Mouse (Mus musculus): Measurements from ENCODE around the gene Ccdc78. TPM values are rescaled to one million over a fixed set of nuclear protein-coding genes. Genes with fewer than 3 reads are reported as not detected.
"Not testable (repeated sequence)": the region's sequence is repeated elsewhere in the genome, so short reads cannot be mapped to it uniquely, and the experiment has no call there.

Ccdc78 gene
- polyA plus RNA-seq (2015; fragmentation: Nextera tagmentation; extraction: Ambion mirVana): 0.16 and 0.46 TPM in 2 replicates

DNA sequence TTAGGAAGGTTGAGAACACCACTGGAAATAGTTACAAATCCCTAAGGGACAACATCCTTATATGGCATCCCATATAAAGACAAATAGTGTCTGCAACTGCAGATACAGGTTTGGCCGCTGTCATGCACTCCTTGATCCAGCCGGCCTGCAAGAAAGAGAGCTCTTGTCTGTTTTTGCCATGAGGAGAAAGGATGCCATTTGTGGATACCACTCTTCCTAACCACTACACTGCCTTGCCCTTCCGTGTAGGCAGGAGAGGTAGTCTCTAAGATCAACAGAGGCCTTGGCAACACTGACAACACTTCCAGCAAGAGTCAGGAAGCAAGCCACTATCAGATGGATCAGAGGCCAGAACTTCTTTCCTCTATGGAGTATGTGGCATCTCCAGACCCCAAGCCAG lies at the start of gene Ccdc78:
Ccdc78 (plus strand) TSS at position 301 of the 400 bp plus-strand sequence.
- no peak for ATAC-seq (ENCODE audit: low FRiP score, low TSS enrichment)
- H3K27ac ChIP-seq (ENCODE audit: low read length): peak within 1 kb of the TSS; percentile 95
- H3K4me2 ChIP-seq (replicated peaks; ENCODE audit: low read depth, low read length): peak within 1 kb of the TSS; percentile 90
- WGBS: 78% methylated on average over 3 of the region's 3 CpGs
- H3K9ac ChIP-seq (replicated peaks; ENCODE audit: low read length): peak within 1 kb of the TSS; percentile 86
- H3K9me3 ChIP-seq (ENCODE audit: low read length): no peaks in the 10 kb centered on the region
- no peaks in the 10 kb centered on the region for H3K27me3 ChIP-seq (ENCODE audit: insufficient read depth, low read length)
- H3K4me3 ChIP-seq (ENCODE audit: low read length): peak within 1 kb of the TSS; percentile 85
- peaks cover 22% of the 10 kb centered on the region for H3K36me3 ChIP-seq (ENCODE audit: insufficient read depth, low read length)
- peaks cover 26% of the 10 kb centered on the region for H3K4me1 ChIP-seq (ENCODE audit: insufficient read depth, low read length)

DNA sequence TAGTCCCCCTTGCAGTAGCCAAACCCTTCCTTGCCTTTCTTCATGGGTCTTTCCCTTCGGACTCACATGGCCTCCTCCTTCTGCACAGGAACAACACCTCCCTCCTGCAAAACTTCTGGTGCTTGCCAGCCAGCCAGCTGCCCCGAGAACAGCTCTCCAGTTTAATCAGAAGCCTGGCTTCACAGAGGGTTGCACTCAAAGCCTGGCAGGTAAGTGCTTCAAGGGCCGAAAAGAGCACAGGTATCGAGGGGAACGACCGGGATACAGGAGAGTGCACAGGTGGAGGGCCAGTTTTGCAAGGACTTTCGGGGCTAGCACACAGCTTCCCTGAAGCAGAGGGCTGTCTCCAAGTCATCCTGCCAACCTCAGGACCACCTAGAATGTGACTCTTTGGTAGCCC lies 47.5 kb upstream of the Ccdc78 start:
- WGBS: 77% methylated on average over 7 of the region's 7 CpGs
- no peak for ATAC-seq (ENCODE audit: low FRiP score, low TSS enrichment)
- no peaks in the 10 kb centered on the region for H3K4me1 ChIP-seq (ENCODE audit: insufficient read depth, low read length)
- no peaks in the 10 kb centered on the region for H3K27me3 ChIP-seq (ENCODE audit: insufficient read depth, low read length)
- no peaks in the 10 kb centered on the region for H3K36me3 ChIP-seq (ENCODE audit: insufficient read depth, low read length)
- H3K9me3 ChIP-seq (ENCODE audit: low read length): no peaks in the 10 kb centered on the region
- H3K9ac ChIP-seq (replicated peaks; ENCODE audit: low read length): no peak overlapping the region
- no peak overlapping the region for H3K4me2 ChIP-seq (replicated peaks; ENCODE audit: low read depth, low read length)
- H3K27ac ChIP-seq (ENCODE audit: low read length): no peak overlapping the region
- no peak overlapping the region for H3K4me3 ChIP-seq (ENCODE audit: low read length)

GRCm38 (mm10) chr17:25741471-25741870 lies 44.9 kb upstream of the Ccdc78 start:
- H3K4me3 ChIP-seq (ENCODE audit: low read length); H3K9ac ChIP-seq (replicated peaks; ENCODE audit: low read length); H3K9me3 ChIP-seq (ENCODE audit: low read length); H3K36me3 ChIP-seq (ENCODE audit: insufficient read depth, low read length); ATAC-seq (ENCODE audit: low FRiP score, low TSS enrichment); H3K4me1 ChIP-seq (ENCODE audit: insufficient read depth, low read length); H3K27ac ChIP-seq (ENCODE audit: low read length); H3K27me3 ChIP-seq (ENCODE audit: insufficient read depth, low read length); H3K4me2 ChIP-seq (replicated peaks; ENCODE audit: low read depth, low read length): not testable (repeated sequence)
- 76% methylated on average over 12 of the region's 12 CpGs for WGBS

- Histone ChIP-seq H3K27ac (ENCODE audit: low read length) (no peak overlapping the region), H3K9ac (replicated peaks; ENCODE audit: low read length) (no peak overlapping the region), H3K27me3 (ENCODE audit: insufficient read depth, low read length) (no peaks in the 10 kb centered on the region), H3K4me1 (ENCODE audit: insufficient read depth, low read length) (no peaks in the 10 kb centered on the region), H3K9me3 (ENCODE audit: low read length) (no peaks in the 10 kb centered on the region), H3K36me3 (ENCODE audit: insufficient read depth, low read length) (no peaks in the 10 kb centered on the region), H3K4me2 (replicated peaks; ENCODE audit: low read depth, low read length) (no peak overlapping the region), H3K4me3 (ENCODE audit: low read length) (no peak overlapping the region)
- 94% methylated on average over 9 of the region's 9 CpGs for whole genome bisulfite sequencing
- ATAC-seq (ENCODE audit: low FRiP score, low TSS enrichment): no peak
Observed at GRCm38 (mm10) chr17:25743831-25744230, 42.5 kb upstream of the Ccdc78 start.

DNA sequence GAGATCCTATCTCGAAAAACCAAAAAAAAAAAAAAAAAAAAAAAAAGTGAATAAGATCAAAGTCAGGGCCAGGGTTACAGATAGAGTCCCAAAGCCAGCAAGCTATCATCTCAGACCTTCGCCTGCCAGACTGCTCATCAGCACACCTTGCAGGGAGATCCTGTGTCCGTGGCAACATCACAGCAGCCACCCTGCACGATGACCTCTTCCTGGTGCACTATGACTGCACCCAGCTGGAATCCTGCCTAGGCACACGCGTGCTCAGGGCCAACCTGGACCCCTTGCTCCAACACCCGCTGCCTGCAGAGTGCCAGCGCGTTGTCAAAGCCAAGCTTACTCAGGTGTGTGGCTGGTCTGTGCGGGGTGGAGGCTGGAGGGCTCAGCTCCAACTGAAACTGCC lies 42.1 kb upstream of the Ccdc78 start:
- Histone ChIP-seq H3K4me3 (ENCODE audit: low read length) (no peak overlapping the region), H3K9ac (replicated peaks; ENCODE audit: low read length) (no peak overlapping the region), H3K9me3 (ENCODE audit: low read length) (no peaks in the 10 kb centered on the region), H3K27me3 (ENCODE audit: insufficient read depth, low read length) (no peaks in the 10 kb centered on the region), H3K4me1 (ENCODE audit: insufficient read depth, low read length) (no peaks in the 10 kb centered on the region), H3K4me2 (replicated peaks; ENCODE audit: low read depth, low read length) (no peak overlapping the region), H3K36me3 (ENCODE audit: insufficient read depth, low read length) (no peaks in the 10 kb centered on the region), H3K27ac (ENCODE audit: low read length) (no peak overlapping the region)
- ATAC-seq (ENCODE audit: low FRiP score, low TSS enrichment): no peak
- 72% methylated on average over 10 of the region's 10 CpGs for WGBS

- Histone ChIP-seq H3K4me3 (ENCODE audit: low read length) (no peak overlapping the region), H3K27me3 (ENCODE audit: insufficient read depth, low read length) (no peaks in the 10 kb centered on the region), H3K9ac (replicated peaks; ENCODE audit: low read length) (no peak overlapping the region), H3K4me1 (ENCODE audit: insufficient read depth, low read length) (no peaks in the 10 kb centered on the region), H3K9me3 (ENCODE audit: low read length) (no peaks in the 10 kb centered on the region), H3K27ac (ENCODE audit: low read length) (no peak overlapping the region), H3K36me3 (ENCODE audit: insufficient read depth, low read length) (no peaks in the 10 kb centered on the region), H3K4me2 (replicated peaks; ENCODE audit: low read depth, low read length) (no peak overlapping the region)
- 90% methylated on average over 4 of the region's 4 CpGs for WGBS
- no peak for ATAC-seq (ENCODE audit: low FRiP score, low TSS enrichment)
Observed at GRCm38 (mm10) chr17:25748238-25748637, 38.1 kb upstream of the Ccdc78 start.

- H3K4me2 ChIP-seq (replicated peaks; ENCODE audit: low read depth, low read length): no peak overlapping the region
- WGBS: 87% methylated on average over 6 of the region's 6 CpGs
- no peaks in the 10 kb centered on the region for H3K9me3 ChIP-seq (ENCODE audit: low read length)
- H3K36me3 ChIP-seq (ENCODE audit: insufficient read depth, low read length): no peaks in the 10 kb centered on the region
- H3K9ac ChIP-seq (replicated peaks; ENCODE audit: low read length): no peak overlapping the region
- H3K4me1 ChIP-seq (ENCODE audit: insufficient read depth, low read length): no peaks in the 10 kb centered on the region
- no peak overlapping the region for H3K4me3 ChIP-seq (ENCODE audit: low read length)
- no peaks in the 10 kb centered on the region for H3K27me3 ChIP-seq (ENCODE audit: insufficient read depth, low read length)
- no peak for ATAC-seq (ENCODE audit: low FRiP score, low TSS enrichment)
- H3K27ac ChIP-seq (ENCODE audit: low read length): no peak overlapping the region
Observed at GRCm38 (mm10) chr17:25749314-25749713, 37.1 kb upstream of the Ccdc78 start.

DNA sequence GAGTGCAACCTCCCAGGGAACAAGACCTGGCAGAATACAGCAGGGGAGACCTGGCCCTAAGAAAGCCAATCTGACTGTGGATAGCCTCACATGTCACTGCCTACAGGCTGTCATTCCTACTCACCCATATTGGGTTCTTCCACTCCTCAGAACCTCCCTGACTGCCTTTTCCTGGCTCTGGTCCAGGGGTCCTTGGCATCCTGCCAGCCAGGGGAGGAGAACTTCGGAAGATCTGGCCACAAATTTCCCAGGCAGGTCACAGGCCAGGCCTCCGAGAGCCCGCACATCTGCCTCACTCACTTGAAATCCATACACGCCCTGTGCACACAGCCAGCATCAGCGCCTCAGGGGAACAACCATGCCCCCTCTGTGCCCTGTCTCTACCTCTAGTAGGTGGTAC lies 34.9 kb upstream of the Ccdc78 start:
- Histone ChIP-seq H3K4me3 (ENCODE audit: low read length) (no peak overlapping the region), H3K27ac (ENCODE audit: low read length) (no peak overlapping the region), H3K9ac (replicated peaks; ENCODE audit: low read length) (no peak overlapping the region), H3K9me3 (ENCODE audit: low read length) (no peaks in the 10 kb centered on the region), H3K36me3 (ENCODE audit: insufficient read depth, low read length) (no peaks in the 10 kb centered on the region), H3K4me2 (replicated peaks; ENCODE audit: low read depth, low read length) (no peak overlapping the region), H3K4me1 (ENCODE audit: insufficient read depth, low read length) (no peaks in the 10 kb centered on the region), H3K27me3 (ENCODE audit: insufficient read depth, low read length) (no peaks in the 10 kb centered on the region)
- ATAC-seq (ENCODE audit: low FRiP score, low TSS enrichment): no peak
- 17% methylated on average over 5 of the region's 5 CpGs for WGBS

DNA sequence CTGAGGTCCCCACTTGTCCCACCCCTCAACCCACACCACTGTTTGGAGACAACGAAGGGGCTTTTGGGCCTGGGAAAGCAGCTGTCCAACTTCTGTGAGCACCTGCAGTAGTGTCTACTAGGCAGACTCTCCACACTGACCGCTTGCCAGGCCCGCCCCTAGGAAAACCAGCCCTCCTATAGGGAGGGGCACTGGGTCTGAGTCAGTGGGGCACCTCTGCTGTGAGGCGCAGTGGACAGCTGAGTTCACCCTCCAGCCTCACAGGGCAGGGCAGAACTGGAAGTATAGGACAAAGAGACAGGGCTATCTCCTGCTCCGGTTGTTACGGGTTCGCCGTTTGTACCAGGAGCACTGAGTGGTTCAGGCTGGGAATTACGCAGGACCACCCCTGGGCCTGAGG lies 32.1 kb upstream of the Ccdc78 start, which contains the start of gene Msln:
Msln (minus strand) TSS at position 138 of the 400 bp plus-strand sequence.
- Histone ChIP-seq H3K4me3 (ENCODE audit: low read length) (no peak within 1 kb of the TSS), H3K9me3 (ENCODE audit: low read length) (no peaks in the 10 kb centered on the region), H3K4me1 (ENCODE audit: insufficient read depth, low read length) (no peaks in the 10 kb centered on the region), H3K27ac (ENCODE audit: low read length) (no peak within 1 kb of the TSS), H3K4me2 (replicated peaks; ENCODE audit: low read depth, low read length) (no peak within 1 kb of the TSS), H3K9ac (replicated peaks; ENCODE audit: low read length) (no peak within 1 kb of the TSS), H3K27me3 (ENCODE audit: insufficient read depth, low read length) (no peaks in the 10 kb centered on the region), H3K36me3 (ENCODE audit: insufficient read depth, low read length) (no peaks in the 10 kb centered on the region)
- WGBS: 87% methylated on average over 9 of the region's 9 CpGs
- ATAC-seq (ENCODE audit: low FRiP score, low TSS enrichment): no peak

DNA sequence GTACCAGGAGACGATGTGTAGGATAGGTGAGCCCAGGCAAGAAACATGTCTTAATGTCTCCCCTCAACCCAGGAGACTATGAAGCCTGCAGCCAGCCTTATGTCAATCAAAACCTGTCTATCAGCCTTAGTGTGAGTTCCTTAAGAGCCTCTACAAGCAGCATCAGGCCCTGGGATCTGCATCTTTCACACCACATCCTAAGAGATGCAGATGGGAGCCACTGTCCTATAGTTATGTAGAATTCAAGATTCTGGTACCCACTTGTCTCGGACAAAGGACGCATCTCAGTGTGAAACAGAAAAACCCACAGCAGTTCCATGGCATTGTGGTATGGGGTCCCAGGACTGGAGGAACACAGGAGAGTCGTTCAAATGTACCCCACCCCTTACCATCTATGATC lies 31.3 kb upstream of the Ccdc78 start:
- no peak overlapping the region for H3K4me3 ChIP-seq (ENCODE audit: low read length)
- 82% methylated on average over 4 of the region's 4 CpGs for WGBS

More for the DNA sequence above, 31.3 kb upstream of the Ccdc78 start:
- no peak for ATAC-seq (ENCODE audit: low FRiP score, low TSS enrichment)
- Histone ChIP-seq H3K27ac (ENCODE audit: low read length) (no peak overlapping the region), H3K27me3 (ENCODE audit: insufficient read depth, low read length) (no peaks in the 10 kb centered on the region), H3K36me3 (ENCODE audit: insufficient read depth, low read length) (no peaks in the 10 kb centered on the region), H3K4me1 (ENCODE audit: insufficient read depth, low read length) (no peaks in the 10 kb centered on the region), H3K9ac (replicated peaks; ENCODE audit: low read length) (no peak overlapping the region), H3K9me3 (ENCODE audit: low read length) (no peaks in the 10 kb centered on the region), H3K4me2 (replicated peaks; ENCODE audit: low read depth, low read length) (no peak overlapping the region)

All from kidney, embryonic 16.5 days (tissue).